Mouse (Mus musculus): Measurements from ENCODE around the gene Hspa1a. TPM values are rescaled to one million over a fixed set of nuclear protein-coding genes. Genes with fewer than 3 reads are reported as not detected.
A peak's percentile ranks its signal among the peaks of the same experiment; 100 is the strongest.
"Not testable (repeated sequence)": the region's sequence is repeated elsewhere in the genome, so short reads cannot be mapped to it uniquely, and the experiment has no call there.

The Hspa1a gene
- polyA plus RNA-seq, 1 experiment from 2014 or later, result 6.4 TPM

- H3K27me3 ChIP-seq (replicated peaks), result no peaks in the 10 kb centered on the region
- H3K27ac ChIP-seq (ENCODE audit: poor library complexity, severe bottlenecking), result no peak overlapping the region
- H3K9ac ChIP-seq, result no peak overlapping the region
- H3K4me2 ChIP-seq, result no peak overlapping the region
- no peaks in the 10 kb centered on the region for H3K9me3 ChIP-seq (replicated peaks)
- H3K36me3 ChIP-seq, result peaks cover 90% of the 10 kb centered on the region
- ATAC-seq (ENCODE audit: insufficient number of reproducible peaks, low FRiP score), result no peak
- H3K4me3 ChIP-seq, result no peak overlapping the region
- peaks cover 16% of the 10 kb centered on the region for H3K4me1 ChIP-seq (replicated peaks)
- WGBS, result 85% methylated on average over 13 of the region's 13 CpGs
These were observed 40.5 kb upstream of the Hspa1a start for GRCm38 (mm10) chr17:35012430-35012829.

- WGBS, result 88% methylated on average over 8 of the region's 8 CpGs
- Histone ChIP-seq H3K9ac (peak overlapping the region; percentile 17; the same call in 1 of the 2 replicates), H3K4me3 (no peak overlapping the region), H3K27me3 (replicated peaks) (no peaks in the 10 kb centered on the region), H3K27ac (ENCODE audit: poor library complexity, severe bottlenecking) (no peak overlapping the region), H3K4me2 (no peak overlapping the region), H3K9me3 (replicated peaks) (no peaks in the 10 kb centered on the region), H3K4me1 (replicated peaks) (peaks cover 10% of the 10 kb centered on the region), H3K36me3 (peaks cover 98% of the 10 kb centered on the region)
- ATAC-seq (ENCODE audit: insufficient number of reproducible peaks, low FRiP score), result no peak
These were observed 39.5 kb upstream of the Hspa1a start for GRCm38 (mm10) chr17:35011440-35011839.

- no peak overlapping the region for H3K4me2 ChIP-seq
- H3K9ac ChIP-seq, result no peak overlapping the region
- no peak overlapping the region for H3K27ac ChIP-seq (ENCODE audit: poor library complexity, severe bottlenecking)
- 90% methylated on average over 7 of the region's 7 CpGs for whole genome bisulfite sequencing
- H3K4me1 ChIP-seq (replicated peaks), result no peaks in the 10 kb centered on the region
- peaks cover 96% of the 10 kb centered on the region for H3K36me3 ChIP-seq
- ATAC-seq (ENCODE audit: insufficient number of reproducible peaks, low FRiP score), result no peak
- H3K9me3 ChIP-seq (replicated peaks), result no peaks in the 10 kb centered on the region
- no peaks in the 10 kb centered on the region for H3K27me3 ChIP-seq (replicated peaks)
- H3K4me3 ChIP-seq, result no peak overlapping the region
These were observed 37.6 kb upstream of the Hspa1a start for GRCm38 (mm10) chr17:35009586-35009985.

- H3K36me3 ChIP-seq, result peaks cover 82% of the 10 kb centered on the region
- no peak for ATAC-seq (ENCODE audit: insufficient number of reproducible peaks, low FRiP score)
These were observed 35.5 kb upstream of the Hspa1a start for GRCm38 (mm10) chr17:35007387-35007991.

GRCm38 (mm10) chr17:35005902-35006301 lies 33.9 kb upstream of the Hspa1a start:
- 93% methylated on average over 4 of the region's 5 CpGs for WGBS
- Histone ChIP-seq H3K36me3 (peaks cover 66% of the 10 kb centered on the region), H3K4me1 (replicated peaks) (peaks cover 17% of the 10 kb centered on the region)
- H3K4me3 ChIP-seq; H3K27ac ChIP-seq (ENCODE audit: poor library complexity, severe bottlenecking); H3K9me3 ChIP-seq (replicated peaks); H3K4me2 ChIP-seq; ATAC-seq (ENCODE audit: insufficient number of reproducible peaks, low FRiP score); H3K9ac ChIP-seq; H3K27me3 ChIP-seq (replicated peaks): not testable (repeated sequence)

More at GRCm38 (mm10) chr17:35007387-35007991, 35.5 kb upstream of the Hspa1a start:
- Histone ChIP-seq H3K9me3 (replicated peaks) (no peaks in the 10 kb centered on the region), H3K4me1 (replicated peaks) (peaks cover 12% of the 10 kb centered on the region), H3K4me2 (no peak overlapping the region), H3K27me3 (replicated peaks) (no peaks in the 10 kb centered on the region), H3K27ac (ENCODE audit: poor library complexity, severe bottlenecking) (no peak overlapping the region), H3K4me3 (no peak overlapping the region), H3K9ac (no peak overlapping the region)
- whole genome bisulfite sequencing, result 97% methylated on average over 7 of the region's 7 CpGs

- H3K4me1 ChIP-seq (replicated peaks), result peaks cover 17% of the 10 kb centered on the region
- H3K9ac ChIP-seq, result no peak overlapping the region
- no peaks in the 10 kb centered on the region for H3K27me3 ChIP-seq (replicated peaks)
- ATAC-seq (ENCODE audit: insufficient number of reproducible peaks, low FRiP score), result no peak
- no peaks in the 10 kb centered on the region for H3K9me3 ChIP-seq (replicated peaks)
- 91% methylated on average over 10 of the region's 10 CpGs for WGBS
- H3K36me3 ChIP-seq, result peaks cover 59% of the 10 kb centered on the region
- H3K27ac ChIP-seq (ENCODE audit: poor library complexity, severe bottlenecking), result no peak overlapping the region
- no peak overlapping the region for H3K4me2 ChIP-seq
- 0 out of 2 replicates have a peak overlapping the region, but pooled peaks have one; percentile 0 for H3K4me3 ChIP-seq
These were observed 33.2 kb upstream of the Hspa1a start for GRCm38 (mm10) chr17:35005158-35005557.

- Histone ChIP-seq H3K4me2 (no peak overlapping the region), H3K36me3 (peaks cover 50% of the 10 kb centered on the region), H3K4me1 (replicated peaks) (peaks cover 26% of the 10 kb centered on the region), H3K27me3 (replicated peaks) (no peaks in the 10 kb centered on the region), H3K27ac (ENCODE audit: poor library complexity, severe bottlenecking) (no peak overlapping the region), H3K4me3 (no peak overlapping the region), H3K9me3 (replicated peaks) (no peaks in the 10 kb centered on the region), H3K9ac (no peak overlapping the region)
- no peak for ATAC-seq (ENCODE audit: insufficient number of reproducible peaks, low FRiP score)
- 89% methylated on average over 17 of the region's 17 CpGs for WGBS
These were observed 32.2 kb upstream of the Hspa1a start for GRCm38 (mm10) chr17:35004075-35004717.

GRCm38 (mm10) chr17:35003022-35003838 lies 31.3 kb upstream of the Hspa1a start:
- 62% methylated on average over 9 of the region's 9 CpGs for WGBS
- Histone ChIP-seq H3K4me1 (replicated peaks) (peaks cover 35% of the 10 kb centered on the region), H3K36me3 (peaks cover 44% of the 10 kb centered on the region), H3K4me3 (peak overlapping the region; percentile 79; the same call in 1 of the 2 replicates), H3K4me2 (peak overlapping the region; percentile 96), H3K27me3 (replicated peaks) (no peaks in the 10 kb centered on the region), H3K27ac (ENCODE audit: poor library complexity, severe bottlenecking) (no peak overlapping the region), H3K9me3 (replicated peaks) (no peaks in the 10 kb centered on the region), H3K9ac (no peak overlapping the region; the same call in 1 of the 2 replicates)
- ATAC-seq (ENCODE audit: insufficient number of reproducible peaks, low FRiP score), result no peak

GRCm38 (mm10) chr17:35002153-35002865 lies 30.4 kb upstream of the Hspa1a start:
- WGBS, result 10% methylated on average over 12 of the region's 12 CpGs
- peaks cover 40% of the 10 kb centered on the region for H3K36me3 ChIP-seq
- H3K27me3 ChIP-seq (replicated peaks), result no peaks in the 10 kb centered on the region
- H3K4me2 ChIP-seq, result peak overlapping the region; percentile 96
- H3K4me1 ChIP-seq (replicated peaks), result peaks cover 38% of the 10 kb centered on the region
- peak overlapping the region; percentile 96 for H3K9ac ChIP-seq
- peak overlapping the region; percentile 79 for H3K4me3 ChIP-seq
- no peaks in the 10 kb centered on the region for H3K9me3 ChIP-seq (replicated peaks)
- no peak for ATAC-seq (ENCODE audit: insufficient number of reproducible peaks, low FRiP score)
- H3K27ac ChIP-seq (ENCODE audit: poor library complexity, severe bottlenecking), result peak overlapping the region; percentile 95

GRCm38 (mm10) chr17:35001452-35002152 lies 29.6 kb upstream of the Hspa1a start:
- H3K4me1 ChIP-seq (replicated peaks), result peaks cover 41% of the 10 kb centered on the region
- peak; percentile 19; the same call in 1 of the 2 replicates for ATAC-seq (ENCODE audit: insufficient number of reproducible peaks, low FRiP score)
- WGBS, result under 1% methylated on average over 35 of the region's 35 CpGs
- peak overlapping the region; percentile 95 for H3K27ac ChIP-seq (ENCODE audit: poor library complexity, severe bottlenecking)
- H3K9ac ChIP-seq, result peak overlapping the region; percentile 96
- H3K36me3 ChIP-seq, result peaks cover 35% of the 10 kb centered on the region
- H3K27me3 ChIP-seq (replicated peaks), result no peaks in the 10 kb centered on the region
- peak overlapping the region; percentile 79 for H3K4me3 ChIP-seq
- no peaks in the 10 kb centered on the region for H3K9me3 ChIP-seq (replicated peaks)
- H3K4me2 ChIP-seq, result peak overlapping the region; percentile 96

Data from heart, embryonic 12.5 days (tissue).